ENCODE assay signal across 15 mouse cellular contexts in the genomic region with DNA sequence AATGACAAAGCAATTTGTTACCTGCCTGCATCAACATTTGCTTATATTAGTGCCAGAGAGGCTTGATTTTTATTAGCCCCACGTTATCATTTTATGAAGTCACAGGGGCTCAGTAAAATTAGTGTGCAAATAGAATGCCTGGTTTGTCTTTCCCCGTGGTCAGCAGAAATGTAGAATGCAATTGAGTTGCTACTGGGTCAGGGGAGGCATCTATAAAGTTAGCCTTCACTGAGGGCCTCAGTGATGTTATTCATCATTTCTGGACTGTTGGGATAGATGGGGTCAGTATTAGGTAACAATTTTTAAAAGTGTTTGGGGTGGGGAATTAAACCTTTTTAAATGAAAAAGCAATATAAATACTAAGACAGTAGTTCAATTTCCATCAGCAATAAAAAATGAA.
"Had no signal": no experiment of that assay in that cellular context is flagged by ENCODE, and none has a peak within 500 bp of the region (broad histone marks: within the 10 kb centered on the region; RNA-seq: fewer than 3 reads in every experiment).

No protein-coding gene starts in this region.

- DNase-seq: retina, postnatal 1 day; right cerebral cortex, adult 18-20 months; right cerebral cortex, postnatal 14 days; right cerebral cortex, postnatal 25 days; right cerebral cortex, postnatal 4 days; spleen, adult 18-20 months; thymus, adult 18-20 months; thymus, adult 2 months; thymus, postnatal 14 days; thymus, postnatal 25 days; thymus, postnatal 36 days; thymus, postnatal 4 days had no signal

- H3K9ac ChIP-seq: neural tube, embryonic 12.5 days; stomach, embryonic 15.5 days had no signal

- H3K4me1 ChIP-seq: neural tube, embryonic 12.5 days; stomach, embryonic 15.5 days had no signal

- H3K9me3 ChIP-seq: neural tube, embryonic 12.5 days; stomach, embryonic 15.5 days had no signal

- H3K4me2 ChIP-seq: neural tube, embryonic 12.5 days; stomach, embryonic 15.5 days had no signal

- H3K36me3 ChIP-seq: neural tube, embryonic 12.5 days; stomach, embryonic 15.5 days had no signal

- H3K4me3 ChIP-seq: neural tube, embryonic 12.5 days; stomach, embryonic 15.5 days had no signal

- H3K27ac ChIP-seq: neural tube, embryonic 12.5 days; stomach, embryonic 15.5 days; stomach, postnatal 0 days had no signal

- H3K27me3 ChIP-seq: neural tube, embryonic 12.5 days; stomach, embryonic 15.5 days had no signal
